Mouse (Mus musculus): ENCODE measurements around the gene Gm44965. TPM values are rescaled to one million over a fixed set of nuclear protein-coding genes. Genes with fewer than 3 reads are reported as not detected.

Gm44965 gene
- total RNA-seq, 2 experiments from 2014 or later: not detected

DNA sequence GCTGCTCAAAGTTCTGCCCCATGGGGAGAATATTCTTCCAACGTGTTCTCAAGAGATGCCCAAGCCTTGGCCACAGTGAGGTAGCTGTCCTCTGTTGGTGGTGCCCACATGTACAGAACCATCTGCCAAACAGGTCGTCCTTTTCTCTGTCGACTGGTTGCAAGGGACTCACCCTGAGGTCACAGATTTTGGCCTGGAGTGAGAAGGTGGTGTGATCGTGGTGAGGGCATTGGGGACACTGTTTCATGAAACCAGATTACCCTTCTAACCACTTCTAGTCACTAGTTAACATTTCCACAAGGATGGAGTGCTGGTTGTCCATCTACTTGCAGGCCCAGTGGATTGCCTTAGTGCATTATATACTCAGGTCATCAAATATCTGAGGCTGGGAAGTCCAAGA is 55.0 kb downstream of the Gm44965 start:
- intact Hi-C loops (cut with DNase I): loop anchor here (5.0 to 10.0 kb wide), 2 partner anchors 124 to 306 kb away; partner anchors contain the start of gene Gimap3
- no peak for DNase-seq

DNA sequence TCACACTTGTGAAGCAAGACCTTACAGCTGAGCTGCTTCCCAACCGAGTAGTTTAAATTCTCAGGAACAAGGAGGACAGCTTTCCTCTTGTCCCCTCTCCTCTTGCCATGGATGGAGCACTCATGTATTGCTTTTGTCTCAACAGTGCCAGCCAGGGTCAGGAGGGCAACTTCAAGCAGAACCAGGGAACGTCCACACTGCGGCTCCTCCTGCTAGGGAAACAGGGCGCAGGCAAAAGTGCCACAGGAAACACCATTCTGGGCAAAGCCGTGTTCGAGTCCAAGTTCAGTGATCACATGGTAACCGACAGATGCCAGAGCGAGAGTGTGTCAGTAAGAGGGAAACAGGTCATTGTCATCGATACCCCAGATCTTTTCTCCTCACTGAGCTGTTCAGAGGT is 56.3 kb downstream of the Gm44965 start:
- DNase-seq: no peak
- intact Hi-C loops (cut with DNase I): no loop called here

DNA sequence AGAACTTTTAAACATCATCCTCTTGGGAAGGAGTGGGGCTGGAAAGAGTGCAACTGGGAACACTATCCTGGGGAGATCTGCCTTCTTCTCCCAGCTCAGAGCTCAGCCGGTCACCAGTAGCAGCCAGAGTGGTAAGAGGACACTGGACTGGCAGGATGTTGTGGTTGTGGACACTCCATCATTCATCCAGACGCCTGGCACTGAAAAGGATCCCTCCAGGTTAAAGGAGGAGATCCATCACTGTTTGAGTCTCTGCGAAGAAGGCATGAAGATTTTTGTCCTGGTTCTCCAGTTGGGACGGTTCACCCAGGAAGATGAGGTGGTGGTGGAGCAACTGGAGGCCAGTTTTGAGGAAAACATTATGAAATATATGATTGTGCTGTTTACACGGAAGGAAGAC is 65.0 kb downstream of the Gm44965 start:
- no peak for DNase-seq
- intact Hi-C loops (cut with DNase I): no loop called here

- no peak for DNase-seq
- intact Hi-C loops (cut with DNase I): no loop called here
These were observed 71.0 kb downstream of the Gm44965 start for GRCm38 (mm10) chr6:48664750-48665149.

- no peak for DNase-seq
- intact Hi-C loops (cut with DNase I): no loop called here
These were observed 71.7 kb downstream of the Gm44965 start for GRCm38 (mm10) chr6:48665471-48665870.

- intact Hi-C loops (cut with DNase I): no loop called here
- DNase-seq: no peak
These were observed 72.4 kb downstream of the Gm44965 start for GRCm38 (mm10) chr6:48666159-48666586.

- intact Hi-C loops (cut with DNase I): no loop called here
- DNase-seq: no peak
These were observed 74.3 kb downstream of the Gm44965 start for GRCm38 (mm10) chr6:48668022-48668421.

Other genes starting within 250 kb of the Gm44965 start
- 10 to 100 TPM; 53.5 to 62.2 TPM for gene Krba1, start 198.4 kb upstream of the Gm44965 start, total RNA-seq (2021)
- 10 to 100 TPM; 27.7 to 29.6 TPM for gene Zfp467, start 148.1 kb upstream of the Gm44965 start, total RNA-seq (2021)
- gene Sspo, start 145.7 kb upstream of the Gm44965 start, total RNA-seq (2021): under 1 TPM; 0.08 TPM
- 100 to 1,000 TPM; 254 to 288 TPM for gene Atp6v0e2, start 56.3 kb upstream of the Gm44965 start, total RNA-seq (2021)
- 10 to 100 TPM; 28.8 to 35.0 TPM for gene Lrrc61, start 39.1 kb upstream of the Gm44965 start, total RNA-seq (2021)
- 1 to 10 TPM; 6.9 to 7.0 TPM for gene Rarres2, start 21.2 kb upstream of the Gm44965 start, total RNA-seq (2021)
- not detected for gene Gm45021, start 4.3 kb upstream of the Gm44965 start, total RNA-seq (2021)
- gene Repin1, start 58 bp upstream of the Gm44965 start, total RNA-seq (2021): 10 to 100 TPM; 27.1 to 28.6 TPM
- 10 to 100 TPM in 1 of 2 experiments, 1 to 10 TPM in 1; 9.8 to 10.5 TPM for gene Zfp775, start 8.1 kb downstream of the Gm44965 start, total RNA-seq (2021)
- gene AI854703, start 32.8 kb downstream of the Gm44965 start, total RNA-seq (2021): 10 to 100 TPM; 14.1 to 15.1 TPM
- gene Gimap8, start 53.3 kb downstream of the Gm44965 start, total RNA-seq (2021): 1 to 10 TPM; 1.2 to 1.6 TPM
- gene Gimap9, start 82.2 kb downstream of the Gm44965 start, total RNA-seq (2021): 1 to 10 TPM; 1.1 to 1.3 TPM
- 1 to 10 TPM in 1 of 2 experiments, under 1 TPM in 1; 0.77 to 1.4 TPM for gene Gimap4, start 90.6 kb downstream of the Gm44965 start, total RNA-seq (2021)
- gene Gimap6, start 114.3 kb downstream of the Gm44965 start, total RNA-seq (2021): 1 to 10 TPM; 6.0 to 6.3 TPM
- gene Gm28053, start 124.7 kb downstream of the Gm44965 start, total RNA-seq (2021): not detected
- gene Gimap7, start 124.7 kb downstream of the Gm44965 start, total RNA-seq (2021): not detected
- gene Gimap1, start 145.1 kb downstream of the Gm44965 start, total RNA-seq (2021): 1 to 10 TPM; 2.7 to 3.5 TPM
- 1 to 10 TPM; 1.4 to 1.5 TPM for gene Gimap5, start 152.3 kb downstream of the Gm44965 start, total RNA-seq (2021)
- gene Gimap3, start 176.9 kb downstream of the Gm44965 start, total RNA-seq (2021): not detected
- 10 to 100 TPM in 1 of 2 experiments, 1 to 10 TPM in 1; 8.8 to 10.4 TPM for gene Tmem176a, start 247.0 kb downstream of the Gm44965 start, total RNA-seq (2021)
- 10 to 100 TPM; 25.8 to 32.2 TPM for gene Tmem176b, start 247.6 kb downstream of the Gm44965 start, total RNA-seq (2021)